ENCODE assay signal across 12 mouse cellular contexts in the genomic region with DNA sequence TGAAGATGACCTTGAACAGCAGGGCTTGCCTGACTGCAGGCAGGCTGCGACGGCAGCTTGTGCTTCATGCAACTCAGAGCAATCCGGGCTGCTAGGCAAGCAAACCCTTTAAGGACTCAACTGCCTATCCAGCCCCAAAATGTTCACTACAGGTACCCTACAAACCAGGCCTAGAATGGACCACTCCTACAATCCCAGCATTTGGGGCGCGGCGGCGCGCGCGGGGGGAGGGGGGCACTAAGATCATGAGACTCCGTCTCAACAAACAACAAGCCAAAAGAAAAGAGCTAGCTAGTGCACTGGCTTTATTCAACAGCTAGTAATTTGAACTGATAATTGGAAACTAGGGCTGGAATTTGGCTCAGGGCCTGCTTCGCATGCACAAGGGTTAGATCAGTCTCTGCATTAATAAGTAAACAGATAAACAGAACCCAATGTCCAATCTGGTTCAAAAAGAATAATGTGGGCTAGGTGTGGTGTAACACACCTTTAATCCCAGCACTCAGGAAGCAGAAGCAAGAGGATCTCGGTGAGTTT.
A peak's percentile ranks its signal among the peaks of the same experiment; 100 is the strongest.
DNase-seq lines count a peak whose midpoint lies in the region; ATAC-seq and TF ChIP-seq lines count a peak whose summit lies in the region.
"Had no signal": no experiment of that assay in that cellular context is flagged by ENCODE, and none has a peak within 500 bp of the region (broad histone marks: within the 10 kb centered on the region; RNA-seq: fewer than 3 reads in every experiment).

No protein-coding gene starts in this region.

- TF ChIP-seq EP300 in liver, postnatal 0 days (IDR thresholded peaks at IDR 0.05; ENCODE audit: low read depth) = no peak

- H3K36me3 ChIP-seq in liver, adult 2 months (ENCODE audit: control insufficient read depth, insufficient read depth, low read length) = no peaks in the 10 kb centered on the region
- H3K36me3 ChIP-seq in liver, postnatal 0 days (replicated peaks; ENCODE audit: insufficient read depth, low read length) = no peaks in the 10 kb centered on the region
- peaks cover 11% of the 10 kb centered on the region for H3K36me3 ChIP-seq in embryonic facial prominence, embryonic 13.5 days
- 0 out of 2 replicates have a peak, but pooled peaks cover 3% of the 10 kb centered on the region for H3K36me3 ChIP-seq in hindbrain, embryonic 14.5 days (replicated peaks; ENCODE audit: control insufficient read depth, insufficient read depth)
- H3K36me3 ChIP-seq in midbrain, embryonic 16.5 days (ENCODE audit: control insufficient read depth, insufficient read depth, low read length) = no peaks in the 10 kb centered on the region

- no peak overlapping the region for H3K9ac ChIP-seq in liver, adult 2 months (ENCODE audit: low read depth, low read length)
- no peak overlapping the region for H3K9ac ChIP-seq in liver, postnatal 0 days (replicated peaks)
- H3K9ac ChIP-seq in embryonic facial prominence, embryonic 13.5 days = no peak overlapping the region
- H3K9ac ChIP-seq in hindbrain, embryonic 14.5 days = no peak overlapping the region
- H3K9ac ChIP-seq in midbrain, embryonic 16.5 days (ENCODE audit: low read depth, low read length) = no peak overlapping the region
- H3K9ac ChIP-seq: lung, embryonic 15.5 days had no signal

- no peaks in the 10 kb centered on the region for H3K27me3 ChIP-seq in liver, adult 2 months (ENCODE audit: control insufficient read depth, insufficient read depth, low read length)
- no peaks in the 10 kb centered on the region for H3K27me3 ChIP-seq in liver, postnatal 0 days (ENCODE audit: insufficient read depth, low read length)
- H3K27me3 ChIP-seq in embryonic facial prominence, embryonic 13.5 days = no peaks in the 10 kb centered on the region
- no peaks in the 10 kb centered on the region for H3K27me3 ChIP-seq in hindbrain, embryonic 14.5 days (ENCODE audit: control insufficient read depth, insufficient read depth, low read length)
- no peaks in the 10 kb centered on the region for H3K27me3 ChIP-seq in midbrain, embryonic 16.5 days (ENCODE audit: control insufficient read depth, insufficient read depth, low read depth, low read length)
- H3K27me3 ChIP-seq: lung, embryonic 15.5 days had no signal

- no peak for TF ChIP-seq POLR2A in liver, adult 2 months (IDR thresholded peaks at IDR 0.05; ENCODE audit: extremely low read depth, insufficient read depth, low read length)

- no peaks in the 10 kb centered on the region for H3K9me3 ChIP-seq in liver, postnatal 0 days (ENCODE audit: low read length)
- no peaks in the 10 kb centered on the region for H3K9me3 ChIP-seq in embryonic facial prominence, embryonic 13.5 days
- no peaks in the 10 kb centered on the region for H3K9me3 ChIP-seq in hindbrain, embryonic 14.5 days (ENCODE audit: control insufficient read depth, low read length)
- no peaks in the 10 kb centered on the region for H3K9me3 ChIP-seq in midbrain, embryonic 16.5 days (replicated peaks; ENCODE audit: control insufficient read depth, low read length, poor library complexity, severe bottlenecking)
- H3K9me3 ChIP-seq: lung, embryonic 15.5 days had no signal

- no peak overlapping the region for H3K4me2 ChIP-seq in liver, postnatal 0 days (ENCODE audit: low read depth, low read length)
- no peak overlapping the region for H3K4me2 ChIP-seq in embryonic facial prominence, embryonic 13.5 days
- H3K4me2 ChIP-seq in hindbrain, embryonic 14.5 days (replicated peaks) = no peak overlapping the region
- H3K4me2 ChIP-seq in midbrain, embryonic 16.5 days (ENCODE audit: low read length) = no peak overlapping the region
- H3K4me2 ChIP-seq: lung, embryonic 15.5 days had no signal

- WGBS in liver, adult 2 months = 91% methylated on average over 13 of the region's 13 CpGs
- 89% methylated on average over 13 of the region's 13 CpGs for WGBS in liver, postnatal 0 days (ENCODE audit: insufficient replicate concordance)
- 70% methylated on average over 13 of the region's 13 CpGs for WGBS in embryonic facial prominence, embryonic 13.5 days
- 72% methylated on average over 13 of the region's 13 CpGs for WGBS in hindbrain, embryonic 14.5 days
- 84% methylated on average over 13 of the region's 13 CpGs for WGBS in midbrain, embryonic 16.5 days

- TF ChIP-seq CTCF in liver, adult 2 months (IDR thresholded peaks at IDR 0.05; ENCODE audit: low read depth, low read length) = no peak
- TF ChIP-seq CTCF in liver, postnatal 0 days (IDR thresholded peaks at IDR 0.05; ENCODE audit: low read depth) = no peak

- no peak for DNase-seq in liver, adult 2 months (ENCODE audit: extremely low read depth, low read depth, low spot score)
- no peak for DNase-seq in liver, postnatal 0 days
- no peak for DNase-seq in hindbrain, embryonic 14.5 days (ENCODE audit: low spot score)
- no peak for DNase-seq in adrenal gland, adult 2 months
- DNase-seq in spleen, postnatal 10 days (ENCODE audit: low spot score in 2 of 2) = no peak
- DNase-seq: adrenal gland, postnatal 14 days; gastrocnemius, adult 2 months; layer of hippocampus, postnatal 36 days had no signal

- no peak for ATAC-seq in liver, postnatal 0 days
- ATAC-seq in embryonic facial prominence, embryonic 13.5 days (ENCODE audit: insufficient number of reproducible peaks, insufficient read depth, low FRiP score, low TSS enrichment, low read depth) = no peak
- ATAC-seq in hindbrain, embryonic 14.5 days (ENCODE audit: low FRiP score) = no peak
- no peak for ATAC-seq in midbrain, embryonic 16.5 days
- no peak for ATAC-seq in monocyte, adult 5-6 weeks (replicated peaks; ENCODE audit: insufficient number of reproducible peaks, low FRiP score, low TSS enrichment, poor library complexity, severe bottlenecking)

- 0 out of 2 replicates have a peak overlapping the region, but pooled peaks have one; percentile 6 for H3K27ac ChIP-seq in liver, adult 2 months (replicated peaks; ENCODE audit: insufficient read depth, low read depth, low read length)
- no peak overlapping the region for H3K27ac ChIP-seq in liver, postnatal 0 days (ENCODE audit: low read depth)
- H3K27ac ChIP-seq in embryonic facial prominence, embryonic 13.5 days = peak overlapping the region; percentile 94
- 0 out of 2 replicates have a peak overlapping the region, but pooled peaks have one; percentile 75 for H3K27ac ChIP-seq in hindbrain, embryonic 14.5 days
- peak overlapping the region; percentile 22; the same call in 1 of the 2 replicates for H3K27ac ChIP-seq in midbrain, embryonic 16.5 days (ENCODE audit: low read length)

- H3K4me1 ChIP-seq in liver, adult 2 months (ENCODE audit: control insufficient read depth, insufficient read depth, low read length) = no peaks in the 10 kb centered on the region
- 0 out of 2 replicates have a peak, but pooled peaks cover 8% of the 10 kb centered on the region for H3K4me1 ChIP-seq in liver, postnatal 0 days (ENCODE audit: insufficient read depth)
- H3K4me1 ChIP-seq in embryonic facial prominence, embryonic 13.5 days = peaks cover 39% of the 10 kb centered on the region
- H3K4me1 ChIP-seq in hindbrain, embryonic 14.5 days (replicated peaks; ENCODE audit: control insufficient read depth, insufficient read depth, low read length) = 0 out of 2 replicates have a peak, but pooled peaks cover 7% of the 10 kb centered on the region
- no peaks in the 10 kb centered on the region for H3K4me1 ChIP-seq in midbrain, embryonic 16.5 days (ENCODE audit: control insufficient read depth, insufficient read depth, low read length)

- H3K79me2 ChIP-seq in liver, adult 2 months (ENCODE audit: control insufficient read depth, insufficient read depth, low read length) = no peaks in the 10 kb centered on the region

- no peak overlapping the region for H3K4me3 ChIP-seq in liver, adult 2 months (ENCODE audit: insufficient read depth, low read depth, low read length)
- no peak overlapping the region for H3K4me3 ChIP-seq in liver, postnatal 0 days (ENCODE audit: low read depth, low read length)
- H3K4me3 ChIP-seq in embryonic facial prominence, embryonic 13.5 days = no peak overlapping the region
- no peak overlapping the region for H3K4me3 ChIP-seq in hindbrain, embryonic 14.5 days (replicated peaks; ENCODE audit: low read length)
- H3K4me3 ChIP-seq in midbrain, embryonic 16.5 days (ENCODE audit: low read depth, low read length) = no peak overlapping the region
- H3K4me3 ChIP-seq: gastrocnemius, adult 2 months; lung, embryonic 15.5 days had no signal
